Mouse (Mus musculus) layer of hippocampus, adult 11-12 months (tissue): ENCODE data around the gene Fxr2.
"Not testable (repeated sequence)": the region's sequence is repeated elsewhere in the genome, so short reads cannot be mapped to it uniquely, and the experiment has no call there.

Experiments
- DNase-seq: peaks from one replicate; pipeline ENCODE4 v3.0.0; 2022; ENCODE audit warnings: low spot score

The Fxr2 gene

GRCm38 (mm10) chr11:69684128-69684745 is 51.4 kb downstream of the Fxr2 start:
- DNase-seq = no peak

- no peak for DNase-seq
Observed at GRCm38 (mm10) chr11:69684936-69685335, 52.1 kb downstream of the Fxr2 start.

GRCm38 (mm10) chr11:69685526-69686148 is 52.8 kb downstream of the Fxr2 start, which contains the start of gene Tnfsf13:
Gene Tnfsf13, minus strand, starts transcription at chr11:69685784.
- peak; percentile 74 for DNase-seq

GRCm38 (mm10) chr11:69686377-69686776 is 53.6 kb downstream of the Fxr2 start:
- DNase-seq = peak; percentile 60

GRCm38 (mm10) chr11:69687061-69687460 is 54.3 kb downstream of the Fxr2 start:
- no peak for DNase-seq

DNA sequence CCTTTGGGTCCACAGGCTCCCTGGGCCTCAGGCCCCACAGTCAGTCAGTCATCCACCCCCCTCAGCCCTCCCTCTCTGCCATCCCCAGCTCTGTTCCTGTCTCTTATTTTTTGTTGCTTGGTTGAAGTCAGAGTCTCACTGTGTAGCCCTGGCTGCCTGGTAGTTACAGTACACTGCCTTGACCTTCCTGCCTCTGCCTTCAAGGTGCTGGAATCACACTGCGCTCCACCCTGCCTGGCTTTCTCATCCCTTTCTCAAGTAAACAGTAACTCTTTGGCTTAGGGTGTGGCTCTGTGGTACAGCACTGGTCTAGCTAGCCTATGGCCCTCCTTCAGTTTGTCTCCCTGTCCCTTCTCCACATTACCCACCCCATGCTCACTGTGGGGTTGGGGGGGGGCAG is 57.1 kb downstream of the Fxr2 start:
- DNase-seq = no peak

DNA sequence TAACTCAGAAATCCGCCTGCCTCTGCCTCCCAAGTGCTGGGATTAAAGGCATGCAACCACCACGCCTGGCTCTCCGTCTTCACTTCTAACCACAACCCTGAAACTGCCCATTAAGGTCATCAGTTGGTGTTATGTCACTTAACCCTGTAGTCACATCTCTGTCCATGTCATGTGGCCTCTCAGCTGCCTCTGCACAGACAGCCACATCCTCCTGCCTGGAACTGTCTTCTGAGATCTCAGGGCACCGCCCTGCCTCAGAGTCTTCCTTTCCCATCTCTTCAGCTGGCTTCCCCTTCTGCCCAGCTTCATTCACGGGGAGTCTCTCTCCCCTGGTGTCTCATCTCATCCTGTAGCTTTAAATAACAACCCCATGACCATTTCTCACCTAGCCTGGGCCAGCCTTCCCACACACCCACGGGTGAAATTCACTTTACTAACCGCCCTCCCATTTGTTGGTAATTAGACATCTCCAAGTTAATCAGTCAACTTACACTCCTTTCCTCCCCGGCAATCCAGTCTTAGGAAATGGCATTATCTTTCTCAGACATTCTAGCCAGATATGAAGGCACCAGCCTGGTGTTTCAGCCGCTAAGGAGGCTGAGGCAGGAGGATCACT is 59.5 kb downstream of the Fxr2 start:
- no peak for DNase-seq

DNA sequence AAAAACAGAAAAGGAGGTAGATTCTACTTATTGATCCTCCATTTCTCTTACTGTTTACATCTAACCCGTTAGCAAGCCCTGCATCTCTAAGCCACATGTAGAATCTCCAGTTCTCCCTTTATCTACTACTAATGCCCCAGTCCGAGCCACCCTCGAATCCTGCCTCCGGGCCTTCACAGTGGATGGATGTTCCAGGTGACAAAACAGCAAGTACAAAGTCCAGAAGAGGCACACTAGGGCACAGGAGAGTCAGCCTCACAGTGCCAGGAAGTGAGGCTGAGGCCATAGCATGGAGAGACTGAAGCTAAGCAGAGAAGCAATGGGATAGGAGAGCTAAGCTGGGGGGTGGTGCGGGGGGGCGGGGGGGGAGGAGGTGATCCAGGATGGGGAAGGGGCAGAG is 60.1 kb downstream of the Fxr2 start:
- no peak for DNase-seq

- DNase-seq = no peak
Observed at GRCm38 (mm10) chr11:69693421-69693965, 60.7 kb downstream of the Fxr2 start.

- peak; percentile 45 for DNase-seq
Observed at GRCm38 (mm10) chr11:69695046-69695360, 62.2 kb downstream of the Fxr2 start.

- DNase-seq = peak; percentile 62
Observed at GRCm38 (mm10) chr11:69695361-69696181, 62.8 kb downstream of the Fxr2 start, which contains the start of the genes Tnfsf12 and Tnfsfm13. Gene Tnfsf12, minus strand, starts transcription at chr11:69695849. Gene Tnfsfm13, minus strand, starts transcription at chr11:69696098.

GRCm38 (mm10) chr11:69697396-69697795 is 64.6 kb downstream of the Fxr2 start:
- no peak for DNase-seq

- DNase-seq = no peak
Observed at GRCm38 (mm10) chr11:69698574-69698973, 65.8 kb downstream of the Fxr2 start.

- no peak for DNase-seq
Observed at GRCm38 (mm10) chr11:69699595-69699994, 66.8 kb downstream of the Fxr2 start.

GRCm38 (mm10) chr11:69702886-69703285 is 70.1 kb downstream of the Fxr2 start:
- DNase-seq = not testable (repeated sequence)
